Mouse (Mus musculus) liver, embryonic 14.5 days (tissue): ENCODE results near the gene Mical3. TPM values are rescaled to one million over a fixed set of nuclear protein-coding genes. Genes with fewer than 3 reads are reported as not detected.
A peak's percentile ranks its signal among the peaks of the same experiment; 100 is the strongest.

Source experiments
- ATAC-seq: fragments of 200-750 bp; cut with Nextera tagmentation; 2 replicates; pipeline ENCODE4 v1.8.0; 2017; ENCODE audit warnings: moderate number of reproducible peaks, mild to moderate bottlenecking, moderate library complexity; ENCODE audit not compliant: insufficient read depth
- DNase-seq, 3 experiments: peaks; one replicate each; pipeline ENCODE4 v3.0.0-alpha.2; 2012 to 2013; ENCODE audit warnings: low read depth in 3 of 3, low spot score in 3 of 3
- H3K27ac ChIP-seq: fragments of 300-500 bp; sonication (generic); 2 replicates; pipeline ENCODE4 v1.5.1; 2014; ENCODE audit warnings: moderate library complexity, mild to moderate bottlenecking, control low read depth, inconsistent platforms
- H3K27me3 ChIP-seq: fragments of 300-500 bp; sonication (generic); 2 replicates; pipeline ENCODE4 v1.6.1; 2014; ENCODE audit warnings: mild to moderate bottlenecking, low read length, moderate library complexity; ENCODE audit not compliant: control insufficient read depth, insufficient read depth
- H3K36me3 ChIP-seq: fragments of 300-500 bp; sonication (generic); replicated peaks from 2 replicates; pipeline ENCODE4 v1.6.1; 2014; ENCODE audit warnings: low read depth; ENCODE audit not compliant: control insufficient read depth, insufficient read depth
- H3K4me1 ChIP-seq, 2 experiments: fragments of 200-500 bp in 1 of 2; fragments of 300-500 bp in 1 of 2; sonication (generic) in 1 of 2; replicated peaks; 2 replicates each; pipeline ENCODE4 v1.6.1; 2012 to 2014; ENCODE audit warnings: antibody characterized with exemption in 1 of 2, inconsistent platforms in 1 of 2, low read length in 1 of 2; ENCODE audit not compliant: control insufficient read depth in 2 of 2, insufficient read depth in 2 of 2
- H3K4me2 ChIP-seq: fragments of 300-500 bp; sonication (generic); 2 replicates; pipeline ENCODE4 v1.6.1; 2014; ENCODE audit warnings: low read depth, mild to moderate bottlenecking, control low read depth, moderate library complexity
- H3K4me3 ChIP-seq, 2 experiments: fragments of 200-500 bp in 1 of 2; fragments of 300-500 bp in 1 of 2; sonication (generic) in 1 of 2; 2 replicates each; pipeline ENCODE4 v1.5.1; 2012 to 2014; ENCODE audit warnings: low read depth in 2 of 2, low read length in 2 of 2, mild to moderate bottlenecking in 2 of 2, control low read depth in 1 of 2, inconsistent platforms in 1 of 2, moderate library complexity in 1 of 2; ENCODE audit not compliant: insufficient read depth in 1 of 2
- H3K9ac ChIP-seq: fragments of 300-500 bp; sonication (generic); replicated peaks from 2 replicates; pipeline ENCODE4 v1.6.1; 2014; ENCODE audit warnings: mild to moderate bottlenecking, control low read depth, moderate library complexity
- H3K9me3 ChIP-seq: fragments of 300-500 bp; sonication (generic); 2 replicates; pipeline ENCODE4 v1.6.1; 2016; ENCODE audit warnings: low read length, mixed read lengths; ENCODE audit not compliant: control insufficient read depth
- CTCF ChIP-seq: IDR thresholded peaks from 2 replicates; pipeline ENCODE4 v1.5.1; 2016; ENCODE audit warnings: antibody characterized with exemption, low read depth, control low read depth
- EP300 ChIP-seq: IDR thresholded peaks from 2 replicates; pipeline ENCODE4 v1.6.1; 2016; ENCODE audit warnings: antibody characterized with exemption, low read depth
- WGBS: fragments of 180-500 bp; shearing (Covaris S2); extraction: QIAGEN DNeasy Blood & Tissue Kit; methylation state at CpG from one replicate; pipeline ENCODE4 v1.1.7; 2014; ENCODE audit not compliant: insufficient replicate concordance; 5-methylcytosine and 5-hydroxymethylcytosine counted together
- polyA plus RNA-seq, 2 experiments: library from polyadenylated mRNA; depleted of rRNA in 1 of 2; stranded (reverse) in 1 of 2; unstranded in 1 of 2; fragments of >200 nt; fragmentation: Nextera tagmentation in 1 of 2; extraction: Ambion mirVana in 1 of 2; gene quantifications; 2 replicates each; pipeline versions ENCODE4 v1.2.1 to v1.2.3; 2012 to 2014

The Mical3 gene
- polyA plus RNA-seq, 2 experiments = 8.1 to 9.4 TPM

- no peak for TF ChIP-seq EP300
- TF ChIP-seq CTCF = no peak
- H3K4me1 ChIP-seq = peaks cover 38 to 53% of the 10 kb centered on the region in 2 experiments
- no peaks in the 10 kb centered on the region for H3K36me3 ChIP-seq
- peak overlapping the region; percentile 48 for H3K27ac ChIP-seq
- no peaks in the 10 kb centered on the region for H3K27me3 ChIP-seq
- peak overlapping the region; percentile 78 to 81 for H3K4me3 ChIP-seq
- H3K9ac ChIP-seq = peak overlapping the region; percentile 65
- H3K9me3 ChIP-seq = no peaks in the 10 kb centered on the region
- no peak for DNase-seq
- WGBS = 8% methylated on average over 2 of the region's 2 CpGs
- ATAC-seq = peak; percentile 20; the same call in 1 of the 2 replicates
- peak overlapping the region; percentile 99 for H3K4me2 ChIP-seq
Observed at GRCm38 (mm10) chr6:120915649-120915975, 215.2 kb downstream of the Mical3 start.

GRCm38 (mm10) chr6:120914911-120915648 lies 215.7 kb downstream of the Mical3 start:
- H3K36me3 ChIP-seq = no peaks in the 10 kb centered on the region
- peak overlapping the region; percentile 99 for H3K4me2 ChIP-seq
- peak; percentile 56 to 67 (median 64) for DNase-seq
- peak; percentile 64 for ATAC-seq
- H3K9me3 ChIP-seq = no peaks in the 10 kb centered on the region
- H3K9ac ChIP-seq = peak overlapping the region; percentile 65
- 6% methylated on average over 9 of the region's 9 CpGs for WGBS
- TF ChIP-seq CTCF = peak; percentile 81
- no peak for TF ChIP-seq EP300
- no peaks in the 10 kb centered on the region for H3K27me3 ChIP-seq
- peak overlapping the region; percentile 74 for H3K27ac ChIP-seq
- H3K4me1 ChIP-seq = peaks cover 38 to 55% of the 10 kb centered on the region in 2 experiments
- peak overlapping the region; percentile 78 to 81 for H3K4me3 ChIP-seq

- H3K27me3 ChIP-seq = no peaks in the 10 kb centered on the region
- TF ChIP-seq CTCF (no peak), EP300 (peak; percentile 66)
- peaks cover 38 to 55% of the 10 kb centered on the region in 2 experiments for H3K4me1 ChIP-seq
- no peaks in the 10 kb centered on the region for H3K36me3 ChIP-seq
- peak overlapping the region; percentile 99 for H3K4me2 ChIP-seq
- WGBS = 12% methylated on average over 4 of the region's 4 CpGs
- ATAC-seq (peak; percentile 44; the same call in 1 of the 2 replicates), DNase-seq (peak in 1 of 3 experiments; percentile 45)
- H3K27ac ChIP-seq = peak overlapping the region; percentile 74
- H3K4me3 ChIP-seq = peak overlapping the region; percentile 35 to 81
- no peaks in the 10 kb centered on the region for H3K9me3 ChIP-seq
- peak overlapping the region; percentile 35 for H3K9ac ChIP-seq
Observed at GRCm38 (mm10) chr6:120914533-120914910, 216.3 kb downstream of the Mical3 start.

- Histone ChIP-seq H3K9me3 (no peaks in the 10 kb centered on the region), H3K27ac (peak overlapping the region; percentile 74; the same call in 1 of the 2 replicates), H3K36me3 (no peaks in the 10 kb centered on the region), H3K27me3 (no peaks in the 10 kb centered on the region), H3K4me3 (no peak overlapping the region), H3K9ac (no peak overlapping the region), H3K4me2 (peak overlapping the region; percentile 99), H3K4me1 (peaks cover 38 to 55% of the 10 kb centered on the region in 2 experiments)
- no peak for ATAC-seq
- TF ChIP-seq CTCF = no peak
- TF ChIP-seq EP300 = no peak
- 67% methylated on average over 8 of the region's 8 CpGs for WGBS
- DNase-seq = no peak
Observed at GRCm38 (mm10) chr6:120913783-120914182, 217.0 kb downstream of the Mical3 start.

- H3K4me1 ChIP-seq = peaks cover 38 to 55% of the 10 kb centered on the region in 2 experiments
- no peaks in the 10 kb centered on the region for H3K27me3 ChIP-seq
- H3K4me2 ChIP-seq = no peak overlapping the region
- H3K9me3 ChIP-seq = no peaks in the 10 kb centered on the region
- no peak for TF ChIP-seq EP300
- TF ChIP-seq CTCF = no peak
- DNase-seq = no peak
- 64% methylated on average over 2 of the region's 2 CpGs for WGBS
- no peak overlapping the region for H3K9ac ChIP-seq
- H3K27ac ChIP-seq = no peak overlapping the region
- no peak for ATAC-seq
- H3K4me3 ChIP-seq = no peak overlapping the region
- H3K36me3 ChIP-seq = no peaks in the 10 kb centered on the region
Observed at GRCm38 (mm10) chr6:120912931-120913330, 217.9 kb downstream of the Mical3 start.
